Mouse (Mus musculus) embryonic facial prominence, embryonic 10.5 days (tissue): ENCODE measurements around the gene St6gal1. TPM values are rescaled to one million over a fixed set of nuclear protein-coding genes. Genes with fewer than 3 reads are reported as not detected.

ENCODE experiments used
- DNase-seq: peaks from one replicate; pipeline ENCODE4 v3.0.0-alpha.2; 2017; ENCODE audit warnings: low spot score
- H3K27ac ChIP-seq: fragments of 300-500 bp; sonication (generic); replicated peaks from 2 replicates; pipeline ENCODE4 v1.5.1; 2016; ENCODE audit warnings: mild to moderate bottlenecking
- H3K27me3 ChIP-seq: fragments of 300-500 bp; sonication (generic); replicated peaks from 2 replicates; pipeline ENCODE4 v1.6.1; 2016; ENCODE audit warnings: low read depth, mild to moderate bottlenecking; ENCODE audit not compliant: poor library complexity, severe bottlenecking
- H3K36me3 ChIP-seq: fragments of 300-500 bp; sonication (generic); replicated peaks from 2 replicates; pipeline ENCODE4 v1.6.1; 2016; ENCODE audit warnings: mild to moderate bottlenecking, moderate library complexity
- H3K4me1 ChIP-seq: fragments of 300-500 bp; sonication (generic); 2 replicates; pipeline ENCODE4 v1.6.1; 2016
- H3K4me3 ChIP-seq: fragments of 300-500 bp; sonication (generic); 2 replicates; pipeline ENCODE4 v1.5.1; 2016; ENCODE audit warnings: mild to moderate bottlenecking, moderate library complexity
- H3K9me3 ChIP-seq: fragments of 300-500 bp; sonication (generic); 2 replicates; pipeline ENCODE4 v1.6.1; 2016; ENCODE audit warnings: mild to moderate bottlenecking
- WGBS: fragments of 180-500 bp; shearing (Covaris S2); methylation state at CpG from one replicate; pipeline ENCODE4 v1.1.7; 2016; 5-methylcytosine and 5-hydroxymethylcytosine counted together
- polyA plus RNA-seq: library from polyadenylated mRNA; unstranded; fragments of >200 nt; fragmentation: Nextera tagmentation; extraction: Ambion mirVana; gene quantifications from 2 replicates; pipeline ENCODE4 v1.2.1, GENCODE M21; 2016

St6gal1 gene
- polyA plus RNA-seq, 1 experiment from 2014 or later, result 27.3 TPM

GRCm38 (mm10) chr16:23322453-23322852 is 97.9 kb downstream of the St6gal1 start:
- Histone ChIP-seq H3K4me1 (peaks cover 15% of the 10 kb centered on the region), H3K4me3 (no peak overlapping the region), H3K36me3 (peaks cover 65% of the 10 kb centered on the region), H3K27me3 (no peaks in the 10 kb centered on the region), H3K27ac (no peak overlapping the region), H3K9me3 (no peaks in the 10 kb centered on the region)
- DNase-seq, result no peak

- Histone ChIP-seq H3K27me3 (no peaks in the 10 kb centered on the region), H3K4me1 (peaks cover 13% of the 10 kb centered on the region), H3K4me3 (no peak overlapping the region), H3K36me3 (peaks cover 65% of the 10 kb centered on the region), H3K9me3 (no peaks in the 10 kb centered on the region), H3K27ac (no peak overlapping the region)
- no peak for DNase-seq
- WGBS, result 41% methylated on average over 3 of the region's 3 CpGs
Measured at GRCm38 (mm10) chr16:23323915-23324314, 99.4 kb downstream of the St6gal1 start.

- no peak overlapping the region for H3K27ac ChIP-seq
- no peaks in the 10 kb centered on the region for H3K9me3 ChIP-seq
- peaks cover 13% of the 10 kb centered on the region for H3K4me1 ChIP-seq
- DNase-seq, result no peak
- H3K27me3 ChIP-seq, result no peaks in the 10 kb centered on the region
- peaks cover 65% of the 10 kb centered on the region for H3K36me3 ChIP-seq
- 68% methylated on average over 6 of the region's 6 CpGs for WGBS
- H3K4me3 ChIP-seq, result no peak overlapping the region
Measured at GRCm38 (mm10) chr16:23324867-23325650, 100.5 kb downstream of the St6gal1 start.

GRCm38 (mm10) chr16:23326664-23327063 is 102.1 kb downstream of the St6gal1 start:
- no peaks in the 10 kb centered on the region for H3K9me3 ChIP-seq
- DNase-seq, result no peak
- H3K4me1 ChIP-seq, result peaks cover 13% of the 10 kb centered on the region
- no peaks in the 10 kb centered on the region for H3K27me3 ChIP-seq
- 93% methylated on average over 6 of the region's 6 CpGs for WGBS
- no peak overlapping the region for H3K4me3 ChIP-seq
- H3K27ac ChIP-seq, result no peak overlapping the region
- H3K36me3 ChIP-seq, result peaks cover 58% of the 10 kb centered on the region

GRCm38 (mm10) chr16:23327266-23327665 is 102.7 kb downstream of the St6gal1 start:
- H3K27me3 ChIP-seq, result no peaks in the 10 kb centered on the region
- H3K36me3 ChIP-seq, result peaks cover 57% of the 10 kb centered on the region
- H3K9me3 ChIP-seq, result no peaks in the 10 kb centered on the region
- no peak for DNase-seq
- WGBS, result 92% methylated on average over 7 of the region's 7 CpGs
- no peak overlapping the region for H3K27ac ChIP-seq
- no peak overlapping the region for H3K4me3 ChIP-seq
- H3K4me1 ChIP-seq, result peaks cover 18% of the 10 kb centered on the region

GRCm38 (mm10) chr16:23328201-23328600 is 103.7 kb downstream of the St6gal1 start:
- 93% methylated on average over 7 of the region's 7 CpGs for WGBS
- H3K9me3 ChIP-seq, result no peaks in the 10 kb centered on the region

GRCm38 (mm10) chr16:23332136-23332535 is 107.6 kb downstream of the St6gal1 start:
- no peak overlapping the region for H3K27ac ChIP-seq
- WGBS, result 68% methylated on average over 2 of the region's 2 CpGs
- H3K4me3 ChIP-seq, result no peak overlapping the region
- H3K27me3 ChIP-seq, result no peaks in the 10 kb centered on the region
- DNase-seq, result no peak
- peaks cover 5% of the 10 kb centered on the region; the same call in 1 of the 2 replicates for H3K4me1 ChIP-seq
- no peaks in the 10 kb centered on the region for H3K9me3 ChIP-seq
- peaks cover 66% of the 10 kb centered on the region for H3K36me3 ChIP-seq

More at GRCm38 (mm10) chr16:23328201-23328600, 103.7 kb downstream of the St6gal1 start:
- Histone ChIP-seq H3K4me1 (peaks cover 18% of the 10 kb centered on the region), H3K27me3 (no peaks in the 10 kb centered on the region), H3K27ac (no peak overlapping the region), H3K36me3 (peaks cover 58% of the 10 kb centered on the region), H3K4me3 (no peak overlapping the region)
- DNase-seq, result no peak

GRCm38 (mm10) chr16:23332686-23333085 is 108.1 kb downstream of the St6gal1 start:
- no peak overlapping the region for H3K4me3 ChIP-seq
- no peaks in the 10 kb centered on the region for H3K9me3 ChIP-seq
- peaks cover 61% of the 10 kb centered on the region for H3K36me3 ChIP-seq
- no peaks in the 10 kb centered on the region for H3K27me3 ChIP-seq
- no peak for DNase-seq
- H3K27ac ChIP-seq, result no peak overlapping the region
- peaks cover 5% of the 10 kb centered on the region; the same call in 1 of the 2 replicates for H3K4me1 ChIP-seq
- WGBS, result 87% methylated on average over 6 of the region's 6 CpGs

GRCm38 (mm10) chr16:23333875-23334551 is 109.5 kb downstream of the St6gal1 start:
- H3K36me3 ChIP-seq, result peaks cover 58% of the 10 kb centered on the region
- H3K27ac ChIP-seq, result no peak overlapping the region
- DNase-seq, result no peak
- H3K9me3 ChIP-seq, result no peaks in the 10 kb centered on the region
- H3K27me3 ChIP-seq, result no peaks in the 10 kb centered on the region
- H3K4me3 ChIP-seq, result no peak overlapping the region
- peaks cover 5% of the 10 kb centered on the region; the same call in 1 of the 2 replicates for H3K4me1 ChIP-seq
- 86% methylated on average over 6 of the region's 6 CpGs for WGBS

GRCm38 (mm10) chr16:23337317-23337716 is 112.8 kb downstream of the St6gal1 start:
- DNase-seq, result no peak
- Histone ChIP-seq H3K4me3 (no peak overlapping the region), H3K9me3 (no peaks in the 10 kb centered on the region), H3K27ac (no peak overlapping the region), H3K36me3 (peaks cover 64% of the 10 kb centered on the region), H3K4me1 (no peaks in the 10 kb centered on the region; the same call in 1 of the 2 replicates), H3K27me3 (no peaks in the 10 kb centered on the region)
- 61% methylated on average over 4 of the region's 4 CpGs for WGBS

- no peaks in the 10 kb centered on the region for H3K9me3 ChIP-seq
- peaks cover 57% of the 10 kb centered on the region for H3K36me3 ChIP-seq
- H3K4me1 ChIP-seq, result no peaks in the 10 kb centered on the region
- WGBS, result 99% methylated on average over 2 of the region's 2 CpGs
- H3K27ac ChIP-seq, result no peak overlapping the region
- no peak for DNase-seq
- H3K27me3 ChIP-seq, result no peaks in the 10 kb centered on the region
- no peak overlapping the region for H3K4me3 ChIP-seq
Measured at GRCm38 (mm10) chr16:23341254-23341653, 116.7 kb downstream of the St6gal1 start.

GRCm38 (mm10) chr16:23350802-23351201 is 126.3 kb downstream of the St6gal1 start:
- WGBS, result 46% methylated on average over 2 of the region's 2 CpGs
- Histone ChIP-seq H3K4me1 (peaks cover 13% of the 10 kb centered on the region), H3K27ac (no peak overlapping the region), H3K36me3 (peaks cover 15% of the 10 kb centered on the region), H3K4me3 (no peak overlapping the region), H3K9me3 (no peaks in the 10 kb centered on the region), H3K27me3 (no peaks in the 10 kb centered on the region)
- DNase-seq, result no peak

- 94% methylated on average over 4 of the region's 4 CpGs for WGBS
- H3K4me1 ChIP-seq, result no peaks in the 10 kb centered on the region
Measured at GRCm38 (mm10) chr16:23361031-23361430, 136.5 kb downstream of the St6gal1 start.

More at GRCm38 (mm10) chr16:23361031-23361430, 136.5 kb downstream of the St6gal1 start:
- Histone ChIP-seq H3K4me3 (no peak overlapping the region), H3K27me3 (no peaks in the 10 kb centered on the region), H3K9me3 (no peaks in the 10 kb centered on the region), H3K27ac (no peak overlapping the region), H3K36me3 (peaks cover 50% of the 10 kb centered on the region)
- no peak for DNase-seq
